Mouse (Mus musculus) lung, adult 18-20 months (tissue): Measurements from ENCODE around the gene Smc1b.

Source experiments
- DNase-seq, 2 experiments: peaks; one replicate each; pipeline ENCODE4 v3.0.0; 2022; ENCODE audit warnings: mixed read lengths in 2 of 2

Smc1b gene

GRCm38 (mm10) chr15:85016951-85017664 lies 114.7 kb downstream of the Smc1b start, which contains the start of gene Upk3a:
Upk3a (plus strand) TSS chr15:85017141.
- peak; percentile 69 to 78 for DNase-seq

- DNase-seq = no peak
These were observed 116.0 kb downstream of the Smc1b start for GRCm38 (mm10) chr15:85015771-85016170.
